Mouse (Mus musculus) yolk sac, embryonic 10.5 days (tissue): ENCODE results near the gene Znrf3.
"Not testable (repeated sequence)": the region's sequence is repeated elsewhere in the genome, so short reads cannot be mapped to it uniquely, and the experiment has no call there.

Experiments
- DNase-seq: peaks from one replicate; pipeline ENCODE4 v3.0.0-alpha.2; 2017; ENCODE audit warnings: low spot score

Znrf3 gene

DNA sequence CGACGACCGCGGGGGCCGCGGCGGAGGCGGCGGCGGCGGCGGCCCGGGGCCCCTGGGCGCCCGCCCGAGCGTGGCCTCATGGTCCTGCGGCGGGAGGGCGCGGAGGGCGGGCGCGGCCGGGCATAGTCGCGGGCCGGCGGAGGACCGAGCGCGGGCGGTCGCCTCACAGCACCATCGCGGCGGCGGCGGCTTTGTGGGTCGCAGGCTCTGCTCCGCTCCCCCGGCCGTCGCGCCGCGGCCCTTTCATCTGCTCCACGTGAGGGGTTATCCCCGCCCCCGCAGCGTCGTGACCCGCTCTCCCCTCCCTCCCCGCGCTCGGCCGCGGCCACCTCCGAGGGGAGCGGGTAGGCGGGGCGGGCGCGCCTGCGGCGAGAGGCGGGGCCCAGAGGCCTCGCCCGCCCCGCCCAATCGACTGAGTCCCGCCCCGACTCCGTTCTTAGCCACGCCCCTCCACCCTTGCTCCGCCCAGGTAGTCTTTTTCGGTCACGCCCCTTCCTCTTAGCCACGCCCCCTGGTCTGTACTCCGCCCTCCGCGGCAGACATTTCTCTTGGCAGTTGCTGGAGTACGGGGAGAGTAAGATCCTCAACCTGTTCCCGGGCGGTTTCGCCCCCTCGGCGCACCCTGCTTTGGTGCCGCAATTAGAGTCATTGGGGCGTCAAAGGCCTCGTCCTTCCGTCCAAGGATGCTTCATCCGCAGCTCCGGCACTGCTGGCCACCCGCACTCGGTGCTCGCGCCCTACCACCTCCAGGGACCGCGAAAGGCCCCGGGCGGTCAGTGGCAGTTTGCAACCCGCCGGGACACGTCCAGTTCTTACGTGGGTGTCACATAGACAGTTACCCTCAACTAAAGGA lies at the start of gene Znrf3:
Znrf3 (minus strand) TSS at position 249 of the 853 bp plus-strand sequence.
- DNase-seq: peak; percentile 96

DNA sequence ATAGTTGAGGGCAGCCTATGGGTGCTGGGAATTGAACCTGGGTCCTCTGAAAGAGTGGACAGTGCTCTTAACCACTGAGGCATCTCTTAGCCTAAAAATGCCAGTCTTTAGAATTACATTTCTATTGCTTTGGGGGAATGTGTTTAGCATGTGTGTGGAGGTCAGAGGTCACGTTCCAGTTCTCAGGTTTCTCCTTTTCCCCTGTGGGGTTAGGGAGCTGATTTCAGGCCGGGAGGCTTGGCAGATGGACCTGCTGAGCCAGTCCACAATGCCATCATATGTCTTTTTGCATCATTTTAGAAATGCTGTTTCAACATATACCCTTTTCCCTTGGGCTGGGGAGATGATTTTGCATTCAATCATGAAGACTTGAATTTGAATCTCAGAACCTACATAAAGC lies 49.2 kb upstream of the Znrf3 start:
- DNase-seq: no peak

DNA sequence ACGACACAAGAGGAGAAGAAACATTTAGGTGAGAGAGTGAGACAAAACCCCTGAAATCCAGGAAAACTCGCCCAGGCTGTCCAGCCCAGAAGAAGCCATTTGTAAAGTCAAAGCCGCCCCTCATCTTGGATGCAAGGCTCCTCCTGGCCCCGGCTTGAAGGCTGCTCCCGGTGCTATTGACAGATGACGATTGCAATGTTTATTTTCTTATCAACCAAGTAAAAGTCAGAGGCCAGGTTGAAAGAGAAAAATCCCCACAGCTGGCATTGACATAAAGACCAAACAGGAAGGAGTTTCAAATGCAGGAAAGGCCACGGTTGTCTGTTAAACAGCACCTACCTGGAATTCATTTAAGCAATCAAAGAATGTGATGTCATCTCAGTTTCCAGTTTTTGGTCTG lies 47.3 kb upstream of the Znrf3 start:
- DNase-seq: peak; percentile 53

DNA sequence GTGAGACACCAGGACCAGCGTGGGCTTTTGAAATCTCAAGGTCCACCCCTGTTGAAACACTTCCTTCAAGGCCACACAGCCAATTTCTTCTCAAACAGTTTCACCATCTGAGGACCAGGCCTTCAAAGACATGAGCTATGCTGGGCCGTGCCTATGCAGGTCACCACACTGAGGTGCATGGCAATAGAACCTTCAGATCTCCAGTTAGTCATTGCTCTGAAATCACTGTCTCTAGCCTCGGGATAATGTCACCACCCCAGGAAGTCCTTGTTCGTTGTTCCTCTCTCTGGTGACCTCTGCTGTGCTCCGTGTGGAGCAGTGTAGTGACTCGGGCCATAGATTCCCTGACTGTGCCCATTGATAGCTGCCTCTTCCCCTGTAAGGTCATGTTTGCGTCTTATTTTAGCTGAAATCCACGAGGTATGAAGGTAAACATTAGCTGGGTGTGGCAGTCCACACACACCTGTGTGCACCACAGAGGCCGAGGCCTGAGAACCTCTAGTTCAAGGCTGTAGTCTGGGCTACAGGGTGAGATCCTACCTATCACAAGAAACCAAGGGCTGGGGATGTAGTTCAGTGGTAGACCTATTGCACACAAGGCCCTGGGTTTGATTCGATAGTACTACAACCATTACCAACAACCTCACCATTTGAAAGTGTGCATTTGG lies 46.5 kb upstream of the Znrf3 start:
- no peak for DNase-seq

DNA sequence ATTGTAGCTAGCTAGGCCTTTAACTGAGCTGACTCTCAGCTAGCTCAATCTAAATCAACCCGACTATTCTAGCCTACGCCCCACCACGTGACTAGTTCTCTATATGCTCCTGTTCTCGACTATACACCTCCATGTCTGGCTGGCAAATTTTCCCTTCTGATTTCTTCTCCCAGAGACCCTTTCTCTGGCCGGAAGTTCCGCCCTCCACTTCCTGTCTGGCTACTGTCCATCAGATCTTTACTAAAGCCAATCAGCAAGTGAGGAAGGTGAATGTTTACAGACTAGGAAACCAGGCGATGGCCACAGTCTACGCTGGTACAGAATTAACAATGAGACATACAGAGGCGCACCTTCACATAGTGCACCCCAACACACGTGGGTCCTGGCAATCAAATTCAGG lies 44.8 kb upstream of the Znrf3 start:
- DNase-seq: not testable (repeated sequence)

DNA sequence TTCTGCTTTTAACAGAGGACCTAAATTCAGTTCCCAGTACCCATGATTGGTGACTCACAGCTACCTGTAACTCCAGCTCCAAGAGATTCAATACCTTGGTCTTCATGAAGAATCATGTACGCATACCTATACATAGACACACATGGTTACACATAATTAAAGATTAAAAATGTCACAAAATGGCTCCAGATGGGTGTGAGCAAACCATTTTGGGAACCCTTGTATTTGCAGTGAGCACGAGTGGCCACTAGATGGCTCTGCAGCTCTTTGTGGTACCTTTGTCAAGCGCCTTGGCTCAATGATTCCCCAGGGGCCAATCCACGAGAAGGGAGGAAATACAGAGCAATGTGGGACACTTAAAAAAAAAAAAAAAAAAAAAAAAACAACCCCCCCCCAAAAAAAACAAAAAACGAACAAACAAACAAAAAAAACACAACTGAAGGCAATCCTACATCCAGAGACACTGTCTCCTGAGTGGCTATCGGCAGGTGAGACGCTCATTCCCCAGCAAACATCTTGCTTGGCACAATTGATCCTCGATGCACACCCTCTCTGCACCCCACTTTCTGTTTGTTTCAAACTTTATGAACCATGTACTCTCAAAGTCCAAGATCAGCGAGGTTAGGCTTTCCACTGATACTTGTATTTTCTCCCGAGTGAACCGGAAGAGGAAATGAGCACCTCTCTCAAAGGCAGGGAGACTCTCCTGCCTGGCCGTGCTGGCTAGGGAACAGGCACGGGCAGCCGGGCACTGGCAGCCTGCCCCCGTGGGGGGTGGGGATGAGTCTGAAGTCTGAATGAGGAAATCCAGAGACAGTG lies 40.8 kb upstream of the Znrf3 start:
- peak; percentile 75 for DNase-seq

DNA sequence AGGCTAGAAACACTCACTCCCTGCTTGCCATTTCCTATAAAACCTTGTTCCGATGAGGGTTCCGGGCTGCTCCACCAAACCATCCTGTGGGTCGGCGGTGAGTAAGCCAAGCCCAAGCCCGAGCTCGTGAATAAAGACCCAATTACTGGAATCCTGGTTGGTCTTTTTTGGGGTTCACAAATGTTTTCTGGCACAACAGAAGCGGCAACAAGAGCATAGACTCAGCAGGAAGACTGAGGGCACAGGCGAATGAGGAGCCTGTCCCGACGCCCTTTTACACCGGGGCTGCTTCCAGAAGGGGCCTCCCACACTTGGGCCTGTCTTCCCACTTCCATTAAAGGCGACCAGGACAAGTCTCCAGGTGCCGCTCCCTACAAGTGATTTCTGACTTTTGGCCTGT lies 37.9 kb upstream of the Znrf3 start:
- no peak for DNase-seq

DNA sequence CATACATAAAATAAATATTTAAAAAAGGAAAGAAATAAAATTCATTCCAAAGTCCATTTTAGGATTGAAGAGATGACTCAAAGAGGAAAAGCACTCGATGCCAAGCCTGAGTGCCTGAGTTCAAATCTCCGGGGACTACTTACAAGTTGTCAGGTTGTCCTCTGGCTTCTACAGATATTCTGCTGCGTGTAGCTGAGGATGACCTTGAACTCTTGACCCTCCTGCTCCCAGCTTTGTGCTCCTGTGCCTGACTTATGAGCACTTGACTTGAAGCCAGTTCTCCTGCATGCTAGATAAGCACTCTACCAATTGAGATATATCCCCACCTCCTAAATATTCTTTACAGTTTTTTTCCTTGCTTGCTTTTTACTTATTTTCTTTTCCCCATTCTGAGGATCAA lies 34.2 kb upstream of the Znrf3 start:
- DNase-seq: no peak

DNA sequence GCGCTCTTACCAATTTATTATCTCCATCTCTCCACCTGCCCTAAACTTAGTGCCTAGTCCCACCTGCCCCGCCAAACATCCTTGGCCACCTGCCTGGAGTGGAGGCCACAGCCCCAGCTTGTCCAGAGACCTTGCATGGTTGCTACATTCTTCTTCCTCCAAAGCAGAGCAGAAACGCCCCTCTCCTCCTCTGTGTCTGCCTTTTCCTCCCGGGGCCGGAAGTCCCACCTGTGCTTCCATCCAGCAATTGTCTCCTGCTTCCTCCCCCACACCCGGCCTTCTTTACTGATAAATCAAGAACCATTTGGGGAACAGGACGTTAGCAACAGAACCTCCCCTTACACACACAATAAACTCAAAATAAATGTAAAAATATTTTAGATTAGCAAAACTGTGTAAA lies 33.5 kb upstream of the Znrf3 start:
- no peak for DNase-seq

DNA sequence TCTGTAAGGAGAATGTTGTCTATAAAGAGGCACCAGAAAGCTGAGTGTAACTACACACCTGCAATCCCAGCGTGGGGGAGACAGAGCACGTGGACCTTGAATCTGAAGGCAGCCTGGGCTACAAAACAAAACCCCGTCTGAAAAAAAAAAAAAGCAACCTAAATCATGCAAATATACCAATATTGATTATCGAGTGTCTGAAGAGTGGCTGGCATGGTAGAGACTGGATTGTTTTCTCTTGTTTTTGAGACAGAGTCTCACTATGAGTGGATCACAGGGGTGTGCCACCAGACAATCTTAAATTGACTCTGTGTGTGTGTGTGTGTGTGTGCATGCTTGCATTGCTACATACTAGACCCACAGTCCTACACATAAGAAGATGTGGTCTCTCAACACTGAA lies 32.2 kb upstream of the Znrf3 start:
- DNase-seq: no peak

DNA sequence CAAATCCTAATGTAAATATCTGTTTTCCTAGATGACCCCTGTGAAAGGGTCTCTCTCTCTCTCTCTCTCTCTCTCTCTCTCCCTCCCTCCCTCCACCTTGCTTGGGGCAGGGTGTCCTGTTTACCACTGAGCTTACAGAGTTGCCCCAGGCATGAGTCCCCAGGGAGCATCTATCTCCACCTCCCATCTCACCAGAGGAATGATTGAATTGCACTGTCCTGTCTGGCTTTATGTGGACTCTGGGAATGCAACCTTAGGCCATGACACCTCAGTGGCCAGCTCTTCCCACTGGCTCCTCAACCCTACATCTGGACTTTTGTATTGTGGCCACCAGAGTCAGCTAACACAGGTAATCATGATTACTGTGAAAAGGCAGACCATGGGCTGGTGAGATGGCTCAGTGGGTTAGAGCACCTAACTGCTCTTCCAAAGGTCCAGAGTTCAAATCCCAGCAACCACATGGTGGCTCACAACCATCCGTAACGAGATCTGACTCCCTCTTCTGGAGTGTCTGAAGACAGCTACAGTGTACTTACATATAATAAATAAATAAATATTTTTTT lies 31.0 kb upstream of the Znrf3 start:
- not testable (repeated sequence) for DNase-seq

DNA sequence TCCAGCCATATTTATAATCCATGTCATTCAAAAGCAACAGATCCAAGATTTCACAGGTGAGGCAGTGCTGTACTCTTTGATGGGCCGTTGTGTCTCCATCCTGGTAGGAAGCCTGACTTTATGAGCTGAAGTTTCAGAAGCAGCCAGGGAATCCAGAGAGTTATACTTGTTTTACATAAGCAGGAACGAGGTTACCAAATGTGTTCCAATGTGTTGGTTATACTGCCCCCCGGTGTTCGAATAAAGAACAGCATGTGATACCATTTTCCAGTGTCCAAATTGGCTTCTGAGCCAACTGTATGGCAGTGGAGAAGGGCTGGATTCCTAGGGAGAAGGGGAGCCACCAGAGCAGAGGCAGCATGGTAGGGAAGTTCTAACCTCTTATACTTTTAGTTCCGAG lies 29.5 kb upstream of the Znrf3 start:
- DNase-seq: peak; percentile 61

DNA sequence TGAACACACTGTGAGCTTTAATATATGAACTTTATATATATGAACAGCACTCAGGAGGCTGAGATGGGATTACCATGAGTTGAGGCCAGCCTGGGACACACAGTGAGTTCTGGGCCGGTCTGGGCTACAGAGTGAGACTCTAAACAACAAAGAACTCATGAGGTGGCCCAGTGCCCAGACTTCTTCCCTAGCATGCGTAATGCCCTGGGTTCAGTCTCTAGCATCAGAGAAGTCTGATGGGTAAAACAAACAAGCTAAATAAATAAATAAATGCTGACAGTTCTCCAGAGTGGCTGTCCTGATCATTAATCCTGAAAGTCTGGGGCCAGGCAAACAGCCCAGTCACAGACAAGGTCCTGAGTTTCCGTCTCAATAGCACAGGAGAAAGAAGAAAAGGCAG lies 25.4 kb upstream of the Znrf3 start:
- no peak for DNase-seq

DNA sequence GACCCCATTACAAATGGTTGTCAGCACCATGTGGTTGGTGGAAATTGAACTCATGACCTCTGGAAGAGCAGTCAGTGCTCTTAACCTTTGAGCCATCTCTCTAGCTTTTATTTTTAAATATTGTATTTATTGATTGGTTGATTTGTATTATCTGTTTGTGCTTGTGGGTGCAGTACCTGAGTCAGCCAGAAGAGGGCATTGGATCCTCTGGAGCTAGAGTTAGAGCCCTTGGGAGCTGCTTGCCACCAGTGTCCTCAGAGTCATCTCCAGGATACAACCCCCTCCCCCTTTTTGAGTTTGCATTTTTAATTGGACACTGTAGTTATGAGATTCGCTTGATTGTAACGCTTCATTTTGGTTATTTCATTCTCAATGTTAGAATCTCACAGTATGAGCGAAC lies 24.4 kb upstream of the Znrf3 start:
- no peak for DNase-seq

DNA sequence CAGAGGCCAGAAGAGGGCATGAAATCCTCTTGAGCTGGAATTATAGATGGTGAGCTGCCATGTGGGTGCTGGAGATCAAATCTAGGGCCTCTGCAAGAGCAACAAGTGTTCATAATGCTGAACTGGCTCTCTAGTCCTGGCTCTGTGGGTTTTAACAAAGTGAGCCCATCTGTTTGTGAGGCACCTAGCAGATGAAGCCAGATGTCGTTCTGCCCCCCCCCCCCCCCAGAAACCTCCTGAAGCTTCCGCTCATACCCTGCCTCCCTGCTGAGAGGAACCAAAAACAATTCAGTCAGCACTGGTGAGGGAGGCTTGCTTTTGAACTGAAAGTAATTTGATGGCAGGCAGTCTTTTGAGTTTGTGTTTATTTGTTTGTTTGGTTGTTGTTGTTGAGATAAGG lies 23.8 kb upstream of the Znrf3 start:
- no peak for DNase-seq

DNA sequence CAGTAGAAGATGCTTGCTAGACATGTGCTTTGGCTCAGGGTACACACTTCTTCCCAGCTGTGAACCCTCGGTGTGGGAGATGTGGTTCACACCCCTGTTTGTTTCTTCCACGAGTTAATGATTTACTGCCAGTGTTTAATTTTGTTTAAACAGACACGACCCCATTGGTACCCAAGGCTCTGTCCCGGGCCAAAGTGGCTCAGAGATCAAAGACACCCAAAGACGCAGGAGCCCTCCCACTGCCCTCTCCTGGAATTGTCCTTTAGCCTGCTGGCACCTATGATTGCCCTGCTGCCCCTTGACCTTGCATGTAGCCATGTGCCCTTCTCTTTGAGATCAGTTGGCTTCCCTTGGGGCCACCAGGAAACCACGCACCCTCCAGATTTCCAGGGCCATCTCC lies 7.3 kb upstream of the Znrf3 start:
- no peak for DNase-seq

DNA sequence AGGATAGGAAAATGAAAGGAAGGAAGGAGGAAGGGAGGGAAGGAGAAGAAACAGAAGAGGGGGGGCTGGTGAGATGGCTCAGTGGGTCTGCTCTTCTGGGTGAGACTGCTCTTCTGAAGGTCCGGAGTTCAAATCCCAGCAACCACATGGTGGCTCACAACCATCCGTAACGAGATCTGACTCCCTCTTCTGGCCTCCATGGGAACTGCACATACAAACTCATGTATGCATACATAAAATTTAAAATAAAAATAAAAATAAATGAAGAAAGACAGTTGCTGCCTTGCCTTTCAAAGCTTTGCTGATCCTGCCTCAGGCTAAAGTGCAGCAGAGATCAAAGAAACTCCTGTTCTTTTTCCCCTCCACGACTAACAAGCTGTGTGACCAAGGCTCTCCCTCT lies 6.7 kb upstream of the Znrf3 start:
- DNase-seq: no peak

DNA sequence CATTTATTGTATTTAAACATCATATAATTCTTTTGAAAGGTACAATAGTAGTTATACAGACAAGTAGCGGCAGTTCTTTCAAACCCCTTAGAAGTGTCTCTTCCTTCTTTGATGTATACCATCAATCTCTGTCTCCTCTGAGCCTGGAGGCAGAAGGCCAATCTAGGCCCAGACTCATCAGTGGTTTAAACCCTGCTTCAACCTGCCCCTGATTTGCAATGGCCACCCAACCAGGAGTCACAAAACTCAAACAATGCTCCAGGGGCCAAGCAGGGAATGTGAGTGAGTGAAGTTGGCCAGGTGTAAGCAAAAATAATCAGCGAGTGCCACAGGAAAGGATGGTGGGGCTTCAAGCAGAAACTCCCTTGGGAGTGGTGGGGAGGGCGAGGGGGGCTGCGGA lies 6.1 kb upstream of the Znrf3 start:
- DNase-seq: no peak

DNA sequence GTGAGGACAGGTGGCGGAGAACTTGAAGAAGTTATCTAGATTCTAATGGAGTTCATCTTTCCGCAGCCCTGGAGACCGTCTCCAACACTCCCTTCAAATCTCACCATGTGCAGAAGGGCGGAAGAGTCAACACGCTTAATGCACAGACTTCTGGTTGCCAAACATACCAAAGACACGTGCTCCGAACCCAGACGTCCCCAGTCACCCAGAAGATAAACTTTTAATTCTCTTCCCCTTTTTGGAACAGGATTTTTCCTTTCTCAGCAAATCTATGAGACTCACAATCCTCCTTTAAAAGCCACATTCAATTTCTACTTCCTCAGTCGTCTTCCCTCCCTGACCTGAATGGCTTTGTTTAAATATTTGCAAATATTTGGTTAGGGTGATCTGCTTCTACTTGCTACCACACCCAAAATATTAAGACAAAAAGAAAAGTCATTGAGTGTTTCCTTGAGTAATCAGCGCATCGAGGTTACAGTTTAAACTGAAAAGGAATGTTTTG lies 856 bp upstream of the Znrf3 start:
- DNase-seq: no peak

DNA sequence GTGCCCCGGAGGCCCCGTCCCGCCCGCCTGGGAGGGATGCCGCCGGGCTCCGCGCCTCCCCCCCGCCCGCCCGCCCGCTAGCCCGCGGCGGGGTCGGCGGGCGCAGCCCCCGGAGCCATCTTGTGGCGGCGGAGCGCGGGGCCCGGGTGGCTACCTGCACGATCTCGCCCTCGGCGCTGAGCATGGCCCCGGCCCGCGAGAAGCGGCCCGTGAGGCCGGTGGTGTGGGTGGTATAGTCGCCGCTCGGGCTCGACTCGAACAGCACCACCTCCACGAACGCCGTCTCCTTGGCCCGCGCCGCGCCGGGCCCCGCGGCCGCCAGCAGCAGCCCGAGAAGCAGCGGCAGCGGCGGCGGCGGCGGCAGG lies 431 bp downstream of the Znrf3 start:
- peak; percentile 37 for DNase-seq

DNA sequence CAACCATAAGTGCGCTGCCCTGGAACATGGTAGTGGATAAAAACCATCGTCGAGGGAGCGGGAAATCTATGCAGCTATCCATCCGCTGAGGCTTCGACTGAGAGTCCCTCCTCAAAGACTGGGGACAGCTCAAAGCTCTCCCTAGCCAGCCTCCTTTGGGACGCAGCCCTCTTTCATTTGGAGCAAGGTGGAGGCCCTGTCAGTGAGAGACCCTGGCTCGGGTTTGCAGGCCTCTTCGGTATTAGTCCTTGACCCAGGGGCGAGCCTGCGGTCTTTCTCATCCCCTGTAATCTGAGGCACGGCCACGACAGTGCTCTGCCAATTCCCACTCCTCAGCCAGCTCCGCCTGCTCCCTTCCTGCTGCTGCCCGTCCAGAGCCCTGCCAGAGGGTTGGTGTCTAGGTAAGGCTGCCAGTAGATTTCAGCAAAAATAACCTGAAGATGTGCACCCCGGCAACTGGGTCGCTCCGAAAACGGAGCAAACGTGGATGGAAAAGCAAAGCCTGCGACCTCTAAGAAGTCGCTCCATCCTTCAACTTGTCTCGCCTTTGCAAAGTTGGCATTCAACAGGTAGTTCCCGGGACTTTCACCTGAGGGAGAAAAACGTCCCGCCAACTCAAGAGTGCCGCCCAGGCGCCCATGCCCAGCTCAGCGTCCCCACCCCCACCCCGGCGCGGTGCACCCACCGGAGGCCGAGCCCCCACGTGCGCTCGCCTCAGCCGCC lies 975 bp downstream of the Znrf3 start:
- peak; percentile 45 for DNase-seq

DNA sequence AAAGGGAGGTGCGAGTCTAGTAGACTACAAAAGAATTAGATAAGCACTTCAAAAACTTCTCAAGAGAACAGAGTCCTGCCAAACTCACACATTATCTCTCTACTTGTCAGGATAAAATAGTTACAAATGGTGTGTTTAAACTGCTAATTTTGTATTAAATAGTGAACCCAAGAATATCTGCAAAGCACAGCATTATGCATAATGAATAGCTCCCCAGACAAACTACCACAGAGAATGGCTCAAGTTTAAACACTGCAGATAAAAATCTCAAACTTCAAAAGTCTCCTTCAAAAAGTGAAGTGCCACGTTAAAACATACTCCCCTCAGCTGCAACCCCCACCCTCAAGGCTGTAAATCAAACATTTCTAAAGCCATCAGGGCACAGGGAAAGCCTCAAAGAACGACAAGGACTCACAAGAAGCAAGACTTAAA lies 2.0 kb downstream of the Znrf3 start:
- no peak for DNase-seq
